Mouse (Mus musculus) lung, postnatal 25 days (tissue): ENCODE results near the gene Ahnak.
"Not testable (repeated sequence)": the region's sequence is repeated elsewhere in the genome, so short reads cannot be mapped to it uniquely, and the experiment has no call there.

Experiments used
- DNase-seq: peaks from one replicate; pipeline ENCODE4 v3.0.0; 2022; ENCODE audit warnings: low spot score

The Ahnak gene

GRCm38 (mm10) chr19:8994813-8995607 is 5.9 kb downstream of the Ahnak start:
- no peak for DNase-seq

GRCm38 (mm10) chr19:8996601-8997000 is 7.5 kb downstream of the Ahnak start:
- no peak for DNase-seq

- DNase-seq, result peak; percentile 95
These were observed 8.5 kb downstream of the Ahnak start for GRCm38 (mm10) chr19:8997546-8997945.

GRCm38 (mm10) chr19:8998546-8998945 is 9.5 kb downstream of the Ahnak start:
- no peak for DNase-seq

- DNase-seq, result no peak
These were observed 10.1 kb downstream of the Ahnak start for GRCm38 (mm10) chr19:8999223-8999622.

- DNase-seq, result not testable (repeated sequence)
These were observed 17.8 kb downstream of the Ahnak start for GRCm38 (mm10) chr19:9006915-9007314.

- DNase-seq, result peak; percentile 40
These were observed 30.2 kb downstream of the Ahnak start for GRCm38 (mm10) chr19:9019298-9019697.

GRCm38 (mm10) chr19:9023021-9023778 is 34.1 kb downstream of the Ahnak start:
- peak; percentile 43 for DNase-seq

- no peak for DNase-seq
These were observed 36.6 kb downstream of the Ahnak start for GRCm38 (mm10) chr19:9025562-9026257.

- no peak for DNase-seq
These were observed 37.5 kb downstream of the Ahnak start for GRCm38 (mm10) chr19:9026634-9027033.

GRCm38 (mm10) chr19:9027795-9028194 is 38.7 kb downstream of the Ahnak start:
- DNase-seq, result peak; percentile 83

- DNase-seq, result peak; percentile 42
These were observed 39.3 kb downstream of the Ahnak start for GRCm38 (mm10) chr19:9028375-9028774.

GRCm38 (mm10) chr19:9029640-9030262 is 40.7 kb downstream of the Ahnak start:
- no peak for DNase-seq

GRCm38 (mm10) chr19:9032502-9033129 is 43.5 kb downstream of the Ahnak start:
- DNase-seq, result no peak

GRCm38 (mm10) chr19:9033412-9034340 is 44.6 kb downstream of the Ahnak start:
- DNase-seq, result peak; percentile 76

- no peak for DNase-seq
These were observed 45.4 kb downstream of the Ahnak start for GRCm38 (mm10) chr19:9034480-9034879.

GRCm38 (mm10) chr19:9035101-9035500 is 46.0 kb downstream of the Ahnak start:
- no peak for DNase-seq

- DNase-seq, result no peak
These were observed 49.1 kb downstream of the Ahnak start for GRCm38 (mm10) chr19:9038136-9038535.

GRCm38 (mm10) chr19:9039266-9039665 is 50.2 kb downstream of the Ahnak start:
- DNase-seq, result no peak

GRCm38 (mm10) chr19:9039928-9040327 is 50.8 kb downstream of the Ahnak start:
- no peak for DNase-seq

- DNase-seq, result no peak
These were observed 51.6 kb downstream of the Ahnak start for GRCm38 (mm10) chr19:9040649-9041048.
